Mouse (Mus musculus) spleen, adult 2 months (tissue): Measurements from ENCODE around the gene Adgrl3.
"Not testable (repeated sequence)": the region's sequence is repeated elsewhere in the genome, so short reads cannot be mapped to it uniquely, and the experiment has no call there.

Source experiments
- CTCF ChIP-seq: fragments of 200-500 bp; IDR thresholded peaks from 2 replicates; pipeline ENCODE4 v1.5.1; 2011; ENCODE audit warnings: mild to moderate bottlenecking, inconsistent platforms; ENCODE audit not compliant: insufficient read depth, insufficient read length, insufficient replicate concordance; ENCODE audit errors: extremely low read depth
- POLR2A ChIP-seq: fragments of 200-500 bp; IDR thresholded peaks from 2 replicates; pipeline ENCODE4 v1.6.1; 2011; ENCODE audit warnings: low read depth, low read length, inconsistent platforms

DNA sequence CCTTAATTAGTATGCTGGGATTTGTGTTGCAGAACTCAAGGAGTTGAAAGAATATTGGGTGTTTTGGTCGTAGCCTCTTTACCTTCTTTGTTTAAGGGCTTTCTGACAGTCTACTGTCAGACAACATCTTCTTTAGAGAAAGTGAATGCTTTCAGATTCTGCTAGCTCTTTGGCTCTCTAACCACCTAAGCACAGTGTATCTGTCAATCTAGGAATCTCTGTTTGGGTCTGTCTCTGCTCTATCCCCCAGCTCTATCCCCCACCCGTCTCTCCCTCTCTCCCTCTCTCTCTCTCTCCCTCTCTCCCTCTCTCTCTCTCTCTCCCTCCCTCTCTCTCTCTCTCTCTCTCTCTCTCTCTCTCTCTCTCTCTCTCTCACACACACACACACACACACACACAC lies 535.2 kb downstream of the Adgrl3 start:
- TF ChIP-seq CTCF, POLR2A: not testable (repeated sequence)
